Mouse (Mus musculus) MEL (cell line): ENCODE measurements around the gene Gm14190. TPM values are rescaled to one million over a fixed set of nuclear protein-coding genes. Genes with fewer than 3 reads are reported as not detected.
"Not testable (repeated sequence)": the region's sequence is repeated elsewhere in the genome, so short reads cannot be mapped to it uniquely, and the experiment has no call there.

Experiments
- DNase-seq: peaks from one replicate; pipeline ENCODE4 v3.0.0; 2011; ENCODE audit warnings: low read depth, low spot score
- H3K27ac ChIP-seq: 2 replicates; pipeline ENCODE4 v1.5.1; 2012; ENCODE audit warnings: low read depth, mild to moderate bottlenecking, control low read depth, low read length, moderate library complexity; ENCODE audit not compliant: control insufficient read depth
- H3K27me3 ChIP-seq, 2 experiments: fragments of 150-350 bp in 1 of 2; sonication (generic) in 1 of 2; 2 replicates each; pipeline ENCODE4 v1.6.1; 2012; ENCODE audit warnings: low read length in 2 of 2, mild to moderate bottlenecking in 2 of 2, improper control_type of control experiment in 1 of 2, moderate library complexity in 1 of 2; ENCODE audit not compliant: insufficient read depth in 2 of 2, control insufficient read depth in 1 of 2
- H3K36me3 ChIP-seq, 2 experiments: 2 replicates each; pipeline ENCODE4 v1.6.1; 2012 to 2014; ENCODE audit warnings: low read length in 2 of 2, improper control_type of control experiment in 1 of 2, inconsistent platforms in 1 of 2, mild to moderate bottlenecking in 1 of 2; ENCODE audit not compliant: insufficient read depth in 2 of 2, control insufficient read depth in 1 of 2
- H3K4me1 ChIP-seq, 2 experiments: fragments of 150-350 bp in 1 of 2; sonication (generic) in 1 of 2; 2 replicates each; pipeline ENCODE4 v1.6.1; 2012; ENCODE audit warnings: low read length in 2 of 2, improper control_type of control experiment in 1 of 2, mild to moderate bottlenecking in 1 of 2; ENCODE audit not compliant: insufficient read depth in 2 of 2, control insufficient read depth in 1 of 2
- H3K4me3 ChIP-seq, 2 experiments: fragments of 150-350 bp in 1 of 2; sonication (generic) in 1 of 2; 2 replicates each; pipeline ENCODE4 v1.5.1; 2012; ENCODE audit warnings: low read depth in 2 of 2, low read length in 2 of 2, mild to moderate bottlenecking in 2 of 2, moderate library complexity in 2 of 2, control low read depth in 1 of 2, improper control_type of control experiment in 1 of 2; ENCODE audit not compliant: control insufficient read depth in 1 of 2, insufficient read depth in 1 of 2
- H3K79me2 ChIP-seq: 2 replicates; pipeline ENCODE4 v1.6.1; 2012; ENCODE audit warnings: mild to moderate bottlenecking, low read length, moderate library complexity; ENCODE audit not compliant: control insufficient read depth, poor library complexity, insufficient read depth
- H3K9ac ChIP-seq: 2 replicates; pipeline ENCODE4 v1.6.1; 2012; ENCODE audit warnings: low read depth, mild to moderate bottlenecking, control low read depth, low read length, moderate library complexity; ENCODE audit not compliant: control insufficient read depth, poor library complexity, severe bottlenecking
- H3K9me3 ChIP-seq: fragments of 150-350 bp; sonication (generic); replicated peaks from 2 replicates; pipeline ENCODE4 v1.6.1; 2012; ENCODE audit warnings: mild to moderate bottlenecking, low read length, improper control_type of control experiment, moderate library complexity; ENCODE audit not compliant: insufficient read depth
- BHLHE40 ChIP-seq: IDR thresholded peaks from 2 replicates; pipeline ENCODE4 v1.6.1; 2012; ENCODE audit warnings: low read depth, mild to moderate bottlenecking, inconsistent platforms, low read length, improper control_type of control experiment, borderline replicate concordance
- CHD1 ChIP-seq: IDR thresholded peaks from 2 replicates; pipeline ENCODE4 v1.6.1; 2012; ENCODE audit warnings: low read depth, mild to moderate bottlenecking, inconsistent platforms, low read length, improper control_type of control experiment
- ETS1 ChIP-seq: IDR thresholded peaks from 2 replicates; pipeline ENCODE4 v1.6.1; 2012; ENCODE audit warnings: low read depth, mild to moderate bottlenecking, inconsistent platforms, low read length, improper control_type of control experiment, moderate library complexity
- MAZ ChIP-seq: IDR thresholded peaks from 2 replicates; pipeline ENCODE4 v1.6.1; 2012; ENCODE audit warnings: low read depth, mild to moderate bottlenecking, inconsistent platforms, low read length, improper control_type of control experiment
- MEF2A ChIP-seq: IDR thresholded peaks from 2 replicates; pipeline ENCODE4 v1.6.1; 2014; ENCODE audit warnings: low read depth, mild to moderate bottlenecking, inconsistent platforms, low read length, improper control_type of control experiment; ENCODE audit not compliant: poor library complexity, insufficient replicate concordance, severe bottlenecking; ENCODE audit errors: extremely low read depth
- MYB ChIP-seq: IDR thresholded peaks from 2 replicates; pipeline ENCODE4 v1.6.1; 2011; ENCODE audit warnings: mild to moderate bottlenecking, low read depth, low read length, improper control_type of control experiment
- NRF1 ChIP-seq: IDR thresholded peaks from 2 replicates; pipeline ENCODE4 v1.6.1; 2014; ENCODE audit warnings: low read depth, mild to moderate bottlenecking, inconsistent platforms, low read length, improper control_type of control experiment, moderate library complexity; ENCODE audit not compliant: poor library complexity, insufficient read depth, severe bottlenecking
- POLR2A ChIP-seq, 2 experiments: IDR thresholded peaks; 2 replicates each; pipeline ENCODE4 v1.6.1; 2011 to 2012; ENCODE audit warnings: low read length in 2 of 2, mild to moderate bottlenecking in 2 of 2, control low read depth in 1 of 2, improper control_type of control experiment in 1 of 2, low read depth in 1 of 2, moderate library complexity in 1 of 2; ENCODE audit not compliant: control insufficient read depth in 1 of 2, insufficient read depth in 1 of 2, poor library complexity in 1 of 2
- RCOR1 ChIP-seq: IDR thresholded peaks from 2 replicates; pipeline ENCODE4 v1.6.1; 2012; ENCODE audit warnings: low read depth, mild to moderate bottlenecking, inconsistent platforms, low read length, improper control_type of control experiment
- SIN3A ChIP-seq: IDR thresholded peaks from 2 replicates; pipeline ENCODE4 v1.6.1; 2012; ENCODE audit warnings: low read length, improper control_type of control experiment, inconsistent platforms
- SMC3 ChIP-seq: IDR thresholded peaks from 2 replicates; pipeline ENCODE4 v1.6.1; 2011; ENCODE audit warnings: low read depth, low read length, improper control_type of control experiment
- TAL1 ChIP-seq: IDR thresholded peaks from 2 replicates; pipeline ENCODE4 v1.6.1; 2012; ENCODE audit warnings: mild to moderate bottlenecking, inconsistent platforms, low read length, moderate library complexity, mixed read lengths
- TBP ChIP-seq: IDR thresholded peaks from 2 replicates; pipeline ENCODE4 v1.8.0; 2011; ENCODE audit warnings: low read depth, low read length, improper control_type of control experiment
- TCF12 ChIP-seq: IDR thresholded peaks from 2 replicates; pipeline ENCODE4 v1.6.1; 2014; ENCODE audit warnings: low read depth, mild to moderate bottlenecking, inconsistent platforms, low read length, improper control_type of control experiment, moderate library complexity
- UBTF ChIP-seq: IDR thresholded peaks from 2 replicates; pipeline ENCODE4 v1.6.1; 2012; ENCODE audit warnings: low read depth, mild to moderate bottlenecking, inconsistent platforms, low read length, improper control_type of control experiment, moderate library complexity, borderline replicate concordance; ENCODE audit not compliant: insufficient read depth
- USF1 ChIP-seq: IDR thresholded peaks from 2 replicates; pipeline ENCODE4 v1.6.1; 2014; ENCODE audit warnings: low read depth, mild to moderate bottlenecking, inconsistent platforms, low read length, improper control_type of control experiment, moderate library complexity
- USF2 ChIP-seq, 2 experiments: IDR thresholded peaks; 2 replicates each; pipeline ENCODE4 v1.6.1; 2011 to 2012; ENCODE audit warnings: improper control_type of control experiment in 2 of 2, low read length in 2 of 2, borderline replicate concordance in 1 of 2, inconsistent platforms in 1 of 2, low read depth in 1 of 2, mild to moderate bottlenecking in 1 of 2; ENCODE audit not compliant: insufficient read depth in 1 of 2
- ZKSCAN1 ChIP-seq: IDR thresholded peaks from 2 replicates; pipeline ENCODE4 v1.6.1; 2012; ENCODE audit warnings: low read depth, mild to moderate bottlenecking, inconsistent platforms, low read length, improper control_type of control experiment, moderate library complexity
- ZNF384 ChIP-seq: IDR thresholded peaks from 2 replicates; pipeline ENCODE4 v1.6.1; 2012; ENCODE audit warnings: low read depth, mild to moderate bottlenecking, inconsistent platforms, low read length, improper control_type of control experiment
- polyA plus RNA-seq, 2 experiments: library from polyadenylated mRNA; stranded (reverse) in 1 of 2; unstranded in 1 of 2; fragments of >175 nt in 1 of 2; fragments of >200 nt in 1 of 2; gene quantifications; 2 replicates each; pipeline versions ENCODE4 v1.2.1 to v1.2.4; 2012; ENCODE audit warnings: low replicate concordance in 2 of 2, low read depth in 1 of 2; ENCODE audit not compliant: insufficient read length in 2 of 2, insufficient read depth in 1 of 2, missing spikeins in 1 of 2
- total RNA-seq: library from RNA; depleted of rRNA; stranded (reverse); fragments of 300-350 nt; gene quantifications from 2 replicates; pipeline ENCODE4 v1.2.3, GENCODE M21; 2012

Gene Gm14190
- total and polyA plus RNA-seq, 3 experiments = not detected

- TF ChIP-seq TAL1 = no peak
- no peak for TF ChIP-seq POLR2A (IDR thresholded peaks at IDR 0.05; ENCODE audit: control insufficient read depth in 1 of 2, insufficient read depth in 1 of 2, low read depth in 1 of 2, low read length in 2 of 2, poor library complexity in 1 of 2)
- no peak for TF ChIP-seq ZNF384
- no peak for TF ChIP-seq UBTF
- no peak for TF ChIP-seq MYB
- TF ChIP-seq USF2 (IDR thresholded peaks at IDR 0.05; ENCODE audit: borderline replicate concordance in 1 of 2, insufficient read depth in 1 of 2, low read depth in 1 of 2, low read length in 2 of 2) = no peak
- TF ChIP-seq SMC3 = no peak
- no peak for TF ChIP-seq USF1
- TF ChIP-seq, all 39 proteins: peak for 0
- H3K4me1 ChIP-seq = no peaks in the 10 kb centered on the region
- H3K9me3 ChIP-seq = no peaks in the 10 kb centered on the region
- H3K79me2 ChIP-seq = no peaks in the 10 kb centered on the region
- DNase-seq = no peak
- no peak overlapping the region for H3K4me3 ChIP-seq
- no peaks in the 10 kb centered on the region for H3K36me3 ChIP-seq
- no peaks in the 10 kb centered on the region for H3K27me3 ChIP-seq
- no peak overlapping the region for H3K9ac ChIP-seq
- H3K27ac ChIP-seq = no peak overlapping the region
Measured at GRCm38 (mm10) chr11:99659256-99659655, 31.3 kb downstream of the Gm14190 start.

GRCm38 (mm10) chr11:99658467-99659010, 32.0 kb downstream of the Gm14190 start, which contains the start of gene Gm11563:
Gm11563 (minus strand) TSS chr11:99658960.
- H3K27me3 ChIP-seq, H3K79me2 ChIP-seq, H3K27ac ChIP-seq, H3K36me3 ChIP-seq, H3K9ac ChIP-seq, H3K4me1 ChIP-seq, H3K4me3 ChIP-seq, DNase-seq, H3K9me3 ChIP-seq: not testable (repeated sequence)

- H3K36me3 ChIP-seq = no peaks in the 10 kb centered on the region
- no peak overlapping the region for H3K27ac ChIP-seq
- no peaks in the 10 kb centered on the region for H3K27me3 ChIP-seq
- H3K4me3 ChIP-seq = no peak overlapping the region
- DNase-seq = no peak
- no peaks in the 10 kb centered on the region for H3K9me3 ChIP-seq
- H3K9ac ChIP-seq = no peak overlapping the region
- H3K4me1 ChIP-seq = no peaks in the 10 kb centered on the region
- TF ChIP-seq NRF1 (no peak), RCOR1 (no peak), TCF12 (no peak), USF2 (IDR thresholded peaks at IDR 0.05; ENCODE audit: borderline replicate concordance in 1 of 2, insufficient read depth in 1 of 2, low read depth in 1 of 2, low read length in 2 of 2) (no peak), MEF2A (no peak), USF1 (no peak), TBP (no peak), TAL1 (no peak), BHLHE40 (no peak), ETS1 (no peak), POLR2A (IDR thresholded peaks at IDR 0.05; ENCODE audit: control insufficient read depth in 1 of 2, insufficient read depth in 1 of 2, low read depth in 1 of 2, low read length in 2 of 2, poor library complexity in 1 of 2) (no peak), MYB (no peak), CHD1 (no peak), MAZ (no peak), SIN3A (no peak), ZKSCAN1 (no peak), ZNF384 (no peak)
- no peaks in the 10 kb centered on the region for H3K79me2 ChIP-seq
Measured at GRCm38 (mm10) chr11:99657051-99657450, 33.5 kb downstream of the Gm14190 start.
